Mouse (Mus musculus): ENCODE measurements around the gene Morc2a. TPM values are rescaled to one million over a fixed set of nuclear protein-coding genes. Genes with fewer than 3 reads are reported as not detected.
"Not testable (repeated sequence)": the region's sequence is repeated elsewhere in the genome, so short reads cannot be mapped to it uniquely, and the experiment has no call there.

The Morc2a gene
- polyA plus RNA-seq (2016; fragmentation: Nextera tagmentation; extraction: Ambion mirVana), result 57.1 and 62.4 TPM in 2 replicates

DNA sequence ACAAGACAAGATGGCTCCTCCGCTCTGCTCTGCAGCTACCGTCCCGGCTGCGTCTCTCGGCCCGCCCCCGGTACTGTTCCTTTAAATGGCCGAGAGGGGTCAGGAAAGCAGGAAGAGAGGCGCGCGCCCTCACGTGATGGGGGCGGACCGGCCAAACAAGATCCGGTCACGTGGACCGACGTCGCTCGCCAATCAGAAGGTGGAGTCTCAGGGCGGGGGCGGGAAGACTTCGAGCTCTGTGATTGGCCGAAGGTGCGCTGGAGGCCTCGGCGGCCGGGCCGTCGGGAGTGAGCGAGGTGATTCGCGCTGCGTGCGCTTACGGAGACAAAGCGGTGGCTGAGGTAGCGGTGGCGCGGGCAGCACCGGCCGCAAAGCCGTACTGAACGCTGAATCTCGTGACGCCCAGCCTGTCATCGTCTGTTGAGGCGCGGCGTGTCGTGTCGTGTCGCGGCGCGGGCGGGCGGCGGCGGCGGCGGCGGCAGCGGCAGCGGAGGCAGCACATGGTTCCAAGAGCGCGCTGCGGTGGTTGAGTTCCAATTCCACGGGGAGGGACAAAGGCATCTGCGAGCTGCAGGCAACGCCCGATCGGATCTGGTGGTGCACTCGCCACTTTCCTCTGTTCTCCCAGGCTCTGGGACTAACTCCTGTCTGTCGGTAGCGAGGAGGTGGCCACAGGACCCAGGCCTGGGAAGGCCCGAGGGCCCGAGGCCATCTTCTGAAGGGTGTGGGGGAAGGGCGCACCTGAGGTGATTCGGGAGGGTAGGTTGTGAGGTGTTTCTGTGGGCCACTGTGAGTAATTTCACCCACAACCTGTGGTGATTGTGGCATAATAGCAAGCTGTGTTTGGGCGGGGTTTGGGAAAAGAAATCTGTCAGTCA is at the start of gene Morc2a:
Morc2a (plus strand) TSS at position 228 of the 878 bp plus-strand sequence.
- Histone ChIP-seq H3K36me3 (replicated peaks) (peaks cover 47% of the 10 kb centered on the region), H3K4me2 (peak within 1 kb of the TSS; percentile 66), H3K4me3 (replicated peaks) (peak within 1 kb of the TSS; percentile 87), H3K9me3 (peaks cover 22% of the 10 kb centered on the region), H3K9ac (peak within 1 kb of the TSS; percentile 93), H3K27ac (peak within 1 kb of the TSS; percentile 93), H3K4me1 (peaks cover 17% of the 10 kb centered on the region), H3K27me3 (no peaks in the 10 kb centered on the region)
- peak; percentile 98 for ATAC-seq (ENCODE audit: low FRiP score)
- 1% methylated on average over 81 of the region's 81 CpGs for WGBS

DNA sequence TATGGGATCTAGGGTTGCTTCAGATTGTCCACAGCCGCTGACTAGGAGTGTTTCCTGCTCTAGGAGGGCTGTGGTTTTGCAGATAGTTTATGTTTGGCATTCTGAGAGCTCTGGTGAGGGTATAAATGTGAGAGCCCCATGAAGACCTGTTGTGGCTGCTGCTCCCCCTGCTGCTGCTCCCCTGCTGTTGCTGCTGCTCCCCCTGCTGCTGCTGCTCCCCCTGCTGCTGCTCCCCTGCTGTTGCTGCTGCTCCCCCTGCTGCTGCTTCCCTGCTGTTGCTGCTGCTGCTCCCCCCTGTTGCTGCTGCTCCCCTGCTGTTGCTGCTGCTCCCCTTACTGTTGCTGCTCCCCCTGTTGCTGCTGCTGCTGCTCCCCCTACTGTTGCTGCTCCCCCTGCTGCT is 47.0 kb upstream of the Morc2a start:
- not testable (repeated sequence) for H3K4me1 ChIP-seq; H3K4me2 ChIP-seq; H3K4me3 ChIP-seq (replicated peaks); ATAC-seq (ENCODE audit: low FRiP score); H3K36me3 ChIP-seq (replicated peaks); H3K27me3 ChIP-seq; H3K27ac ChIP-seq; H3K9ac ChIP-seq; H3K9me3 ChIP-seq
- 50% methylated on average over 1 of the region's 1 CpGs for WGBS

- not testable (repeated sequence) for H3K9me3 ChIP-seq; H3K4me3 ChIP-seq (replicated peaks); H3K4me1 ChIP-seq; ATAC-seq (ENCODE audit: low FRiP score); H3K4me2 ChIP-seq; H3K27me3 ChIP-seq; H3K27ac ChIP-seq; H3K9ac ChIP-seq; H3K36me3 ChIP-seq (replicated peaks)
- WGBS, result 60% methylated on average over 2 of the region's 2 CpGs
Observed at GRCm38 (mm10) chr11:3602687-3603086, 46.3 kb upstream of the Morc2a start.

DNA sequence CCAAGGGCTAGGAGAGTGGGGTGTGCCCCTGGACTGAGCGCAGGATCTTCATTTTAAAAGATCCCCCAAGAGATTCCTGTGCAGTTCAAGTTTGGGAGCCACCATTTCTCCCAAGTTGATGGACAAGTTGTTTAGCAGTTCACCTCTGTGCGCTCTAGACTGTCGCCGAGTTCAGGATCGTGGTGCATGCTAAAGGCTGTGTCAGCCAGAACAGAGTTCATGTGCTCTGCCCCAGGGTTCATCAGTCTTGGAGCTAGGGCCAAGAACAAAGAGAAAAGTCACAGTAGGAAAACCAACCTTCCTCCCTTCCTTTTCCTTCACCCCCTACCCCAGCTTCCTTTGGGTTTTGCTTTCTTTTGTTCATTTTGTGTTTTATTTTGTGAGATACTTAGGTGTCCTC is 42.5 kb upstream of the Morc2a start:
- 83% methylated on average over 5 of the region's 5 CpGs for WGBS
- Histone ChIP-seq H3K36me3 (replicated peaks) (no peaks in the 10 kb centered on the region), H3K4me1 (no peaks in the 10 kb centered on the region), H3K27me3 (no peaks in the 10 kb centered on the region), H3K9me3 (no peaks in the 10 kb centered on the region), H3K4me2 (no peak overlapping the region), H3K4me3 (replicated peaks) (no peak overlapping the region), H3K27ac (no peak overlapping the region), H3K9ac (no peak overlapping the region)
- ATAC-seq (ENCODE audit: low FRiP score), result no peak

DNA sequence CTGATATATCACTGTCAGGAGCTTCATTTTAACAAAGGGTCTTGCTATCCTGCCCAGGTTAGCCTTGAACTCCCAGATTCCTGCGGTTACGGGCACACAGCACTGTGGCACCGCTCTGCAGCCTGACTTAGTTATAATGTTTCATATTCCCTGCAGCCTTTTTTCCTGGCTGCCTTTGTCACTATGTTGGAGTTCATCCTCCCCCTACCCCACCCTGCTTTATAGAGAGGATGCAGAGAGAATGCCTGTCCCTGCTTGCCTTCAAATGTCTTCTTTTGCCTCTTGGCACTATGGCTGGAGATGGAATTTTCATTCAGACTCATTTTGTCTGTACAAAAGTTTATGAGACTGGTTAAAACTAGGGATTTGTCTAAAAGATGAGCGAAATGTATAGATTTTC is 33.4 kb upstream of the Morc2a start:
- Histone ChIP-seq H3K4me1 (no peaks in the 10 kb centered on the region), H3K4me3 (replicated peaks) (no peak overlapping the region), H3K27ac (no peak overlapping the region), H3K27me3 (no peaks in the 10 kb centered on the region), H3K36me3 (replicated peaks) (no peaks in the 10 kb centered on the region), H3K9me3 (no peaks in the 10 kb centered on the region), H3K4me2 (no peak overlapping the region), H3K9ac (no peak overlapping the region)
- ATAC-seq (ENCODE audit: low FRiP score), result no peak
- WGBS, result 94% methylated on average over 4 of the region's 4 CpGs

DNA sequence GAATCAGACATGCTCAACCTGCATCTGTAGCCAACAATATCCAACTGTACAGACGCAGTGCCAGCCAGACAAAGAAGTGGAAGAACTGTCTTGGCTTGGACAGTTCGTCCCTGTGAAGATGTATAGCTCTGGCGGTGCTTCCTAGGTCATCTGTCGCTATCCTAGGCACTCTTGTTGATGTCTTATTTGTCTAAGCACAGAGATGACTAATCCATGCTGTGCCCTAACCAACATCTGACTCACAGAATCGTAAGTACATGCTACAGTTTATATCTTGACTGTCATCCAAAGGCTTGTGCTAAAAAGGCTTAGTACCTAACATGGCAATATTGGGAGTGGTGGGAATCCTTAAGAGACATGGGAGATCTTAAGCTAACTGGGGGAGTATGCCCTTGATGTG is 26.2 kb upstream of the Morc2a start:
- no peak overlapping the region for H3K4me2 ChIP-seq
- WGBS, result 89% methylated on average over 5 of the region's 5 CpGs

GRCm38 (mm10) chr11:3624391-3625027 is 24.5 kb upstream of the Morc2a start:
- ATAC-seq (ENCODE audit: low FRiP score), result no peak

More for the DNA sequence above, 26.2 kb upstream of the Morc2a start:
- Histone ChIP-seq H3K27me3 (no peaks in the 10 kb centered on the region), H3K27ac (no peak overlapping the region), H3K36me3 (replicated peaks) (no peaks in the 10 kb centered on the region), H3K4me1 (no peaks in the 10 kb centered on the region), H3K9me3 (no peaks in the 10 kb centered on the region), H3K4me3 (replicated peaks) (no peak overlapping the region), H3K9ac (no peak overlapping the region)
- no peak for ATAC-seq (ENCODE audit: low FRiP score)

GRCm38 (mm10) chr11:3628999-3629491 is 19.9 kb upstream of the Morc2a start:
- no peak for ATAC-seq (ENCODE audit: low FRiP score)
- Histone ChIP-seq H3K9ac (peak overlapping the region; percentile 55), H3K27ac (no peak overlapping the region), H3K27me3 (peaks cover 15% of the 10 kb centered on the region), H3K4me1 (peaks cover 10% of the 10 kb centered on the region; the same call in 1 of the 2 replicates), H3K4me3 (replicated peaks) (peak overlapping the region; percentile 45), H3K9me3 (no peaks in the 10 kb centered on the region), H3K4me2 (peak overlapping the region; percentile 82), H3K36me3 (replicated peaks) (no peaks in the 10 kb centered on the region)
- 2% methylated on average over 31 of the region's 32 CpGs for WGBS

More at GRCm38 (mm10) chr11:3624391-3625027, 24.5 kb upstream of the Morc2a start:
- peaks cover 9% of the 10 kb centered on the region; the same call in 1 of the 2 replicates for H3K4me1 ChIP-seq
- no peak overlapping the region for H3K4me3 ChIP-seq (replicated peaks)
- H3K9ac ChIP-seq, result no peak overlapping the region
- no peak overlapping the region for H3K27ac ChIP-seq
- WGBS, result 83% methylated on average over 4 of the region's 4 CpGs
- peaks cover 14% of the 10 kb centered on the region for H3K27me3 ChIP-seq
- H3K9me3 ChIP-seq, result no peaks in the 10 kb centered on the region
- no peak overlapping the region for H3K4me2 ChIP-seq
- H3K36me3 ChIP-seq (replicated peaks), result no peaks in the 10 kb centered on the region

DNA sequence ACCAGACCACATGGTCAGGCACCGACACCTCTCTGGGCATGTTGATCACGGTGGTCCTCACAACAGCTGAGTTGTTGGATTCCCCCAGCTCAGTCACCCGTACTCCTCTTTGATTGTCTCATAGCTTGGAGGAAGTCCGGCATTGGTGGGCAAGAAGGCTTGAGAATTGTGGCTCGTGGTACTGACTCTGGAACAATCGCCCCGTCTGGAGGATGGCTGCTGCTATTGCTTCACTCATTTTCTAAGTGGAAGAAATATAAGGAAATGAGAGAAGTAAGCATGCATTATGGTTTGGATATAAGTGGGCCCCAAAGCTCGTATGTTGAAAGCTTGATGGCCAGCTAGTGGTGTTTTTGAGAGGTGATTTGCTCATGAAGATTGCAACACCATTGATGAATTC is 15.7 kb upstream of the Morc2a start:
- H3K27me3 ChIP-seq, result peaks cover 12% of the 10 kb centered on the region
- not testable (repeated sequence) for H3K4me3 ChIP-seq (replicated peaks); H3K36me3 ChIP-seq (replicated peaks); H3K4me2 ChIP-seq; ATAC-seq (ENCODE audit: low FRiP score); H3K9ac ChIP-seq; H3K27ac ChIP-seq; H3K9me3 ChIP-seq; H3K4me1 ChIP-seq
- 83% methylated on average over 8 of the region's 8 CpGs for WGBS

DNA sequence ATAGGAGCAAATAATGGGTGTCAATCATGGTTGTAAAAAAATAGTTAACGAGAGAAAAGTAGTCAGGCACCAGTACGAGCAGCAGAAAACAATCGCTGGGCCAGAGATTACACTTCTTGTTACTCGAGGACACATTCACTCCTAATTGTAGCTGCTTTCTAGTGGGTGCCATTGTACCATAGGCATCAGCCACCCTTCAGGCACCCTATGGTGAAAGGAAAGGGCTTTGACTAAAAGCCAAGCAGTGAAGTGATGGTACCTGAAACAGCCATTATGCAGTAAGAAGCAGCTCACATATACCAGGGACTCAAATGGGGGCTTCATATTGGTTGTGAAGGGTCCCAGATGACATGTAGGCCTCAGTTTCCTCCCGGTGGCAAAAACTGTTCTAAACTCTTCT is 1.3 kb upstream of the Morc2a start:
- H3K36me3 ChIP-seq (replicated peaks), result peaks cover 52% of the 10 kb centered on the region
- WGBS, result 84% methylated on average over 5 of the region's 5 CpGs
- H3K9me3 ChIP-seq, result peaks cover 30% of the 10 kb centered on the region
- no peaks in the 10 kb centered on the region for H3K27me3 ChIP-seq
- H3K4me1 ChIP-seq, result peaks cover 17% of the 10 kb centered on the region
- peak overlapping the region; percentile 66 for H3K4me2 ChIP-seq
- H3K4me3 ChIP-seq (replicated peaks), result peak overlapping the region; percentile 87
- no peak for ATAC-seq (ENCODE audit: low FRiP score)
- H3K27ac ChIP-seq, result no peak overlapping the region
- peak overlapping the region; percentile 93; the same call in 1 of the 2 replicates for H3K9ac ChIP-seq

DNA sequence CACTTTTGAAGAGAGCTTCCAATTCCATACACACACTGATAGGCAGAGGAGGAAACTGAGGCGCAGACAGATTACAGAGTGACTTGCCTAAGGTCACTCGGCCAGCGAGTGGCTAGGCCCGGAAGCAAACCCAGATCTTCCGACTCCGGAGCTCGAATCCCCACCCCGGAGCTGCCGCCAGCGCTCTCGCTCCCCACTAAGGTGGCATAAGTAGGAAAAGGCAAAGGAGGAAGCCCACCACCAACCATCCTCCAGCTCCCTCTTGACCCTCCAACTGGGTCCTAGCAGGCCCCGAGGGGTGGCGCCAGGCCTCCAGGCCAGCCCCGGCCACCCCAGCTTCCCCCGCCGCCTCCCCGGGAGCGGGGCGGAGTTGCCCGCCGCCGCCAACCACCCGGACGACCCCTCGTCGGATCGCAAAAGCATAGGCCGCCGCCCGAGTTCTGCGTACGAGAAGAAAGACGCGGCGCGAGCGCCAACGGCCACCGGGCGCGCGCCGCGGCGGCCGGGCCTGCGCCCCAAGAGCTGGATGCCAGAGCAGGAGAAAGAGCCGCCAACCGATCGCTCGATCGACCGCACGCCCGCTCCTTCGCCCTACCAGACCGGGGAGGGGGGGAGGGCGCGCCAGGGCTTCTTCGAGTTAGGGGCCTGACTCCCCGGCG is 557 bp upstream of the Morc2a start:
- Histone ChIP-seq H3K9me3 (peaks cover 27% of the 10 kb centered on the region), H3K9ac (peak overlapping the region; percentile 93), H3K4me3 (replicated peaks) (peak overlapping the region; percentile 87), H3K4me2 (peak overlapping the region; percentile 66), H3K27me3 (no peaks in the 10 kb centered on the region), H3K4me1 (peaks cover 17% of the 10 kb centered on the region), H3K27ac (peak overlapping the region; percentile 93), H3K36me3 (replicated peaks) (peaks cover 47% of the 10 kb centered on the region)
- peak; percentile 47 for ATAC-seq (ENCODE audit: low FRiP score)
- WGBS, result 3% methylated on average over 31 of the region's 62 CpGs

- Histone ChIP-seq H3K4me3 (replicated peaks) (peak overlapping the region; percentile 87), H3K4me1 (peaks cover 17% of the 10 kb centered on the region), H3K27me3 (no peaks in the 10 kb centered on the region), H3K9me3 (peaks cover 13% of the 10 kb centered on the region), H3K9ac (peak overlapping the region; percentile 93; the same call in 1 of the 2 replicates), H3K36me3 (replicated peaks) (peaks cover 41% of the 10 kb centered on the region), H3K4me2 (peak overlapping the region; percentile 66), H3K27ac (no peak overlapping the region)
- no peak for ATAC-seq (ENCODE audit: low FRiP score)
- 92% methylated on average over 6 of the region's 6 CpGs for WGBS
Observed at GRCm38 (mm10) chr11:3650141-3650540, 1.1 kb downstream of the Morc2a start.

All from forebrain, embryonic 12.5 days (tissue).